Mouse (Mus musculus) heart, postnatal 10 days (tissue): ENCODE results near the gene Kcne3. TPM values are rescaled to one million over a fixed set of nuclear protein-coding genes. Genes with fewer than 3 reads are reported as not detected.

ENCODE experiments used
- DNase-seq, 2 experiments: peaks; one replicate each; pipeline ENCODE4 v3.0.0; 2021
- intact Hi-C: fragments of 180-260 bp; cut with DNase I; formaldehyde crosslinking; loops from one replicate; pipeline ENCODE4 v1.15.1; 2025
- total RNA-seq, 2 experiments: library from RNA; stranded (reverse); gene quantifications; 2 replicates each; pipeline ENCODE4 v1.2.3; 2021

The Kcne3 gene
- total RNA-seq, 2 experiments from 2014 or later, result 0.99 to 2.0 TPM

DNA sequence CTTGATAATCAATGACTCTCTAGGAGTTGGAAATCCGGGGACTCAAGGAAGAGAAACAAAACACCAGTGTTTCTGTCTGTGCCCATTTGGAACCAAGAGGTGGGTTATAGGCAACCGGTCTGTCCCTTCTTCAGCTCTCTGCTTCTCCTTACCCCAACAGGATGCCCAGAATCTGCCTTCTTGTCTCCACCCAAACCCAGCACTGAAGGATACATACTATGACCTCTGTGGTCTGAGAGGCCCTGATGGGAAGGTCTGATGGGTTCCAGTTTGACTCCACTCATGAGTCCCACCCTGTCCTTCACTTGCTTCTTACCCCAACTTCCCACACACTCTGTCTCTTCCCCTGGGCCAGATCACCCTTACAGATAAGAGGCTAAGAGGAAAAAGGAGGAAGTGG is 4.9 kb downstream of the Kcne3 start:
- intact Hi-C loops, result no loop called here
- no peak for DNase-seq

DNA sequence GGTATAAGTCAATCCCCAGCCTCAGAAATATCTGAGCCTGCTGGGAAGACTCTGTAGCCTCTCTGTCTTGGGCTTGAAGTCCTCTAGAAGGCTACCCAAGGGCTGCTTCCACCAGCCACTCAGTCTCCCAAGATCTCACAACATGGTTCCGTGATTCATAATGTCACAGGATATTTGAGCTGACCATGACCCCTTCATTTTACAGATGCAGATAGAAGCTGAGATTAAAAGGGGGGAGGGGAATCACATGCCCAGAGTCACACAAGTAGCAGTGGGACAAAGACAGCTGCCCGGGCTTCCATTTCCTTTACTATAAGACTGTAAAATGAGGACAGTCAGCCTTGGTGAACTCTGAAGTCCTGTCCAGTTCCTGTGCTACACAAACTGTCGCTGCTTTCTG is 5.3 kb downstream of the Kcne3 start:
- DNase-seq, result no peak

DNA sequence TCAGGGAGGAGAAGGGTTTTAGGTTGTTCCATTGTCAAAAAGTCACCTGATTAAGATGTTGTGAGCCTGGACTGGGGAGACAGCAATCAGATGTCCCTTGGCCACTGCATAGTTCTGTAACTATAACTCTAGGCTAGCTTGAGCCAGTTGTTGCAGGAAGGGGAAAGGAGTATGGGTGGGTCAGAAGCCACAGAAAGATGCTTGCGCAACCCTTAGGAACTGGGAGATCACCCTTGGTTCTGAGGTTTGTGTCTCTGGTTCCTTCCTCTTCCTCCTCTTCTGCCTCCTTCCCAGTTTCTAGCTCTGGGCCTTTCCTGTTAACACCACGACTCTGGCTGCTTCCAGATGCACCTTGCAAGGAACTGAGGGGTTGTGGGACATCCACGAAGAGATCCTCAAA is 6.1 kb downstream of the Kcne3 start:
- intact Hi-C loops, result no loop called here
- no peak for DNase-seq

More for the DNA sequence above, 5.3 kb downstream of the Kcne3 start:
- intact Hi-C loops, result no loop called here

DNA sequence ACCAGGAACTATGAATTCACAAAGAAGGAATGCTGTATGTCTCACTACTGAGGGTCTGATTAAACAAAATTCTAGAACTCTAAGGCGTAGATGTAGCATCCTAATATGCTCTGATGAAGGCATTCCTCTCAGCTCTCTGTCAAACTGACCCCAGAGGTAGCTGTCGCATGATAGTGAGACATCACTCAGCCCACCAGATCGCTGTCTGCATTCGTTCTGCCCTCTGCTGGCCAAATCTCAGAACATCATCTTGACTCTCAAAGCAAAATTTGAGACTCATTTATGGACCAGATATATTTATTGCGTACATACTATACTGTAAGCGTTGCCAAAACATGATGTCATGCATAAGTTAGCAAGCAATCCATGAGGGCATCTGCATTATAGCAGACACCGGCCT is 11.3 kb downstream of the Kcne3 start:
- intact Hi-C loops, result loop anchor here (2.0 to 5.0 kb wide), 2 partner anchors 29 to 175 kb away; partner anchors contain the start of gene Lipt2
- peak; percentile 52 to 68 for DNase-seq

DNA sequence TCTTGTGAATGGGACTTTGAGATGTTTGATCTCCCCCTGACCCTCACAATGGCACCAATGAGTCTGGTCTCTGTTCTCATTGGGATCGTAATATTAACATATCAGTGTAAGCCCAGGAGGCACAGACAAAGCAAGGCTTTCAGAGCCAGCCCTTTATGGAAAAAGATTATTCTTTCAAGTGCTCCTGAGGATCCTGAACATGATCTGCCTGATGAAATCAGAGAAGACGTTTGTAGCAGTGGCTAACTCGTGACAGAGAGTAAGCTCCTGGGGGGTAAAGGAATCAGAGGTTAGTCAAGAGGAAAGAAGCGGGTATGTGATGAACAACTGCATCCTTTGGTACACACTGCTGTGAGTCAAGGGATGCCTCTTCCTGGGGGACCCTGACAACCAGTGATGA is 13.9 kb downstream of the Kcne3 start:
- intact Hi-C loops, result loop anchor here (1.0 kb wide), 1 partner anchor 44 kb away; no protein-coding TSS in a partner anchor
- no peak for DNase-seq

DNA sequence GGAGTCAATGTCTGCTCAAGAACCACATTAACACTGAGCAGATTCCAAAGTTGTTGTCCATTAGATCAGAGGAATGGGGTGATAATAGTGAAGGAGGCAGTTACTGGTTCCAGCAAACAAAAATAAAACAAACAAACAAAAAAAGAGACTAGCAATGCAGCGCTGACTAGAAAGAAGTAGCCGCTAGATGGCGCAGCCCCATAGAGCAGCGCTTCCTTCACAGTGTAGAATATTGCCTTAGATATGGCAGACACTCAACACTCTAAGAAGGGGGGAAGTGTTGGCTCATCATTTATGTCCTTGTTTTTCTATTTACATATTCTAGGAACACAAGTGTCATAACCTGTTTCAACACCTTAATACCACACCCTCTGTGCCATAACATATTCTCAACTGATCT is 14.5 kb downstream of the Kcne3 start:
- intact Hi-C loops, result loop anchor here (1.0 kb wide), 1 partner anchor 44 kb away; no protein-coding TSS in a partner anchor
- peak; percentile 65 to 76 for DNase-seq

DNA sequence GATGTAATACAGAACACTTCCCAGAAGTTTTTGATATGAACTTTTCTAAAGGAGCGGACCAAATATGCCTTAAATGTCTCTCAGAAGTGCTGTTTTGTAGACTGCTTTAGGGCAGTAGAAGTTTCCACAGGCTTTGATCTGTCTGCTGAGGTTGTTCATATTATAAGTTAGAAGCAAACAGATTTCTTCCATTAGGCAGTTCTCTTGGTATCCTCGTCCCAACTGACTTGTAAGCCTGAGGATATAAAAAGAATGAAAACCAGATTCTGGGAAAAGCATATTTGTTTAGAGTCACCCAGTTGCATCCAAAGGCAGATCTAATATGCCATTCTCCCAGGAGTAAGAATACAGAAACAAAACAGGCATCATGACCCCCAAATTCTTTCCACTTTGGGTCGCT is 24.9 kb downstream of the Kcne3 start:
- DNase-seq, result no peak
- intact Hi-C loops, result no loop called here

DNA sequence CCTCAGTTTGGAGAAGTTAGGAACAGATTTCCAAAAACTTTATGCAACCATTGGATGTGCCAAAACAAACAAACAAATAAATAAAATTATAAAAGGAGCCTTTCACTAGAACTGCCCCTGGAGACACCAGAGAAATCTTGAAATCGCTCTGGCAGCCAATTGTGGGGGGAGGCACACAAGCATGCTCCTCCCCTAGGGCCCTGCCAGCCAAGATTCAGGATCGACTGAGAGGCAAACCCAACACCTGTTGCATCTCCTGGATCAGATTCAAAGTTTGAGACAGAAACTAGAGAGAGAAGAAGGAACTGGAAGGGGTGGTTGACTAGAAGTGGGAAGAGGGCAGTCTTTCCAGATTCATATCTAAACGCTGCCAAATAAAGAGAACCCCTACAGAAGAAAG is 27.3 kb downstream of the Kcne3 start:
- DNase-seq, result no peak
- intact Hi-C loops, result no loop called here

DNA sequence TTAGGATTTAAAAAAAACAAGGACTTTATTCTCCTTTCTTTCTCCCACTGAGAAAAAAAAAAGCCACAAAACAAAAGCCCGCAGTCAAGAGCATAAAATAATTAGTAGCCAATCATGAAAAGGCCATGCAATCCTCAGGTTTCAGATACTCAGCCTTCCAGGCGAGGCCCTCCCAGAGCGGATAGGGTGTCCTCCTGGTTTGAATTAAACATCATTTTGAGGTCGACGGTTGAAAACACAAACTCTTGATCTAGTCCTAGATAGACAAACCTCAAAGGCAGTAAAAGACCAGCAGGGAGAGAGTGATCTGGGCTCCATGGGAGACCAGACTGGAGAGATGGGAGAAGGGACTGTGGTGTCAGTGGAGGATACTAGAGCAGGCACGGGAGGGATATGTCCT is 28.6 kb downstream of the Kcne3 start:
- DNase-seq, result no peak
- intact Hi-C loops, result no loop called here

DNA sequence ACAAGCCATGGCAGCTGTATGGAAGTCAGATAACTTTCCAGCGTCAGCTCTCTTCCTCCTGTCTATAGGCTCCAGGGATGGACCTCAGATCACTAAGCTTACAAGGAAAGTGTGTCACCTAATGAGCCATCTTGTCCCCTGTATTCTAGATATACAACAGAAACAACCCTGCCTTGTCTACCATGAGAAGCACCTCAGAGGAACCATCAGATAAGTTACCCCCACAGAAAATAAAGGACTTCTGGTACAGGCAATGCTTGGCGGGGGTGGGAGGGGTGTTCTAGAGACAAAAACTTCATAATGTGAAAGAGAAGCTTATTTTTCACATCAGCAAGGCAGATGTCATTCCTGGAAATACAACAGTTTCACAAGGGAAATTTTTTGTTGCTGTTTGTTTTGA is 29.8 kb downstream of the Kcne3 start:
- intact Hi-C loops, result no loop called here
- no peak for DNase-seq

DNA sequence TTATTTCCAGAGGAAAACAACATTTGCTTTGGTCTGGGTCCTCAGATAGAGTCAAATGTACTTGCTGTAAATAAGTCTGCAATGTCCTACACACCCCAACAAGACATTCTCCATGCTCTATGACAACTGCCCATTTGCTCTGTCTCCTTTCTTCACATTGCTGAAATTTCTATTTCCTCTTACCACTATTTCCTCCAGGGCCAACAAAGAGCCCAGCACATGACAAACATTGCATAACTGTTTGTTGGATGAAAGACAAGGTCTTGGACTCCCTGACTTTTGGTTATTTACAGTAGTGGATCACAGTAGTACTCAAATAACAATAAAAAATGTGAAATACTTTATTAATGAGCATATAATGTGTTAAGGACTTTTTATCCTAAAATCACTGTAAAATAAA is 31.6 kb downstream of the Kcne3 start:
- DNase-seq, result no peak
- intact Hi-C loops, result no loop called here

DNA sequence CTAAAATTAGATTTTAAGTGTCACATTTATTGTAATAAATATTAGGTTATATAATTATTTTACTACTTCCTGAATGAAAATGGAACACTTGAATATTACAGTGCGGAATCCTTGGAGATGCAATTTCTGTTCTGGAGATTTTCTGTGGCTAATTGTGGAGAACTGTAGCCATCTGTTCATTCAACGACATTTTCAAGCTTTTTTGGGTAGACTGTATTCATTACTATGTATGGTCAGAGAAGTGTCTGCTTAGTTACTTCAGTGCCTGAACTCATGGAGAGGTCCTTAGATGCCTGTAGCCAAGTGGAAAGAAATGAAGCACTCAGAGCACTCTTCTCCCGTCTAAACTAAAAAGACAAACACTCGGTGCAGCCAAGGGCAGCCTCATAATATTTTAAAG is 38.0 kb downstream of the Kcne3 start:
- intact Hi-C loops, result no loop called here

DNA sequence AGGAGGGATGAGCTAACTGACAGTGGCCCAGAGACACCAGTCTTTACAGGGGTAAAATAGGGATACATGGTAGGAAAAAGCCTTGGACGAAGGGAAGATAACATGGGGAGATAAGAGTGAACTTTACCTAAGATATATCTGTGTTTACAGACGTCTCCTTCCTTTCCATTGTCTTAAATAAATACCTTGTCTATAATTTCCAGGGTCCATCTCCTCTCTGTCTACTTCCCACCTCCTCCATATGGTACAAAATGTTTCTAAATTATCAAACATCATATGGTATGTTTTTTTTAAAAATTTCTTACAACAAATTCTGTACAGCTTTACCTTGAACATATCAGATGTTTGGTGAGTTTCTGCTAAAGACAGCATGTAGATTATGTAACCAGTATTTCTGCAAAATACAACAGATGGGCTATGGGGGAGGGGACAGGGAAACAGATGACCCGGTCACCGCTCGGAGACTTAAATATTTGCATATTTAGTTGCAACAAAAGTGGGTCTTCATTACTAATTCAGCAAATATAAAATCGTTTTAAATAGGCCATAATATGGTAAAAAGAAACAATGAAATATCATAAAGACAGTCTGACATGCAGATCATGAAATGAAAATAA is 38.9 kb downstream of the Kcne3 start:
- intact Hi-C loops, result no loop called here
- no peak for DNase-seq

More for the DNA sequence above, 38.0 kb downstream of the Kcne3 start:
- no peak for DNase-seq

DNA sequence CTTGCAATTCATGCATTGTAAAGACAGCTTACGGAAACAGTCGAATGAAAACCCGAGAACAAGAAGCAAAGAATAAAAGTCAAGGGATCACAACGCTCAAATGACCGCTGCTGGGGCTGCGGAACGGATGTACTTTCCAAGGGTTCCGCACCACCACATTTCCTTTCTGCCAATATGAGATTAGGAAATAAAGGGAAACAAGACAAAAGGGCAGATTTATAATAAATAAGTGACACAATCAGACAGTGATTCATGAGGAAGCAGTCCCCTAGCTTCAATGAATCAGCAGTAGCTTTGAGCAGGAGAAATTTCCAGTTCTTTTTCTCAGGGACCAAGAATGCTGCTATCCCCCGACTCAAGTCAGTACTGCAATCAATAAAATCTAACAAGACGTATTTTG is 39.7 kb downstream of the Kcne3 start:
- intact Hi-C loops, result no loop called here
- no peak for DNase-seq

DNA sequence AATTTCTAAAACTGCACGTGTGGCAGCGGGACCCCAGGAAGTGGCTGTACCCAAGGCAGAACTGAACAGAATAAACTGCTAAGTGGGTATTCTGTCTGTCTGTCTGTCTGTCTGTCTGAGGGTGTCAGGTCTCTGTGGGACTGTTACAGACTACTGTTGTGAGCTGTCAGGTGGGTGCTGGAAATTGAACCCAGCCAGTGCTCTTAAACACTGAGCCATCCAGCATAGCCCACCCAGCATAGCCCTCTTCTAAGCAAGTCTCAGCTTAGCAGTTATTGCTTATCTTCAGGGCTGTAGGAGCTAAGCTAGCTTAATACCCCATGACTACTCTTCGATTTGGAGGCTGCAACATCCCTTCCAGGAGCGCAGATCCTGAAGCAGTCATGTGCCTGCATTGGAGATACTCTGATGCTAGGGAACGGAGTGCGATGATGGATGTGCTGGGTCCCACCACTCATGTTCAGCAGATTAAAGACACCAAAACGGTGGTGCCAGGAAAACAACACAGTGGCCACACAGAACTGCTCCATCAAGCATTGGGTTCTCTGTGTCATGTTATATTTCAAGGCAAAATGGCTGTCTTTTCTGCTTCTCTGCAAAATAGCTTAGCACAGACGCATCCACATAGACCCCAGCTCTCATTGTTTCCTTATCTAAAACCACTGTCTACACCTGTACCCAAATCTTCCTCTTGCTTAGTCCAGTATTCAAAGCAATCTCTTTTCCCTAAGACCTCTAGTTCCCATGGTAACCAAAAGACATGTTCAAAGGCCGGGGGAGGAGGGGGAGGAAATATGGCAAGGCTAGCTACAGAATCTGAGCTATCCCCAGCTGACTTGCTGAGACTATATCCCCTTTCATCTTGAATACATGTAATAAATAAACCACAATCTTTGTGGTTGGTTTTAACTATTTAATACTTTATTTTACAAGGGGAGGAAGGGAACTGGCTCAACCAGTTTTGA is 40.6 kb downstream of the Kcne3 start:
- no peak for DNase-seq
- intact Hi-C loops, result no loop called here

DNA sequence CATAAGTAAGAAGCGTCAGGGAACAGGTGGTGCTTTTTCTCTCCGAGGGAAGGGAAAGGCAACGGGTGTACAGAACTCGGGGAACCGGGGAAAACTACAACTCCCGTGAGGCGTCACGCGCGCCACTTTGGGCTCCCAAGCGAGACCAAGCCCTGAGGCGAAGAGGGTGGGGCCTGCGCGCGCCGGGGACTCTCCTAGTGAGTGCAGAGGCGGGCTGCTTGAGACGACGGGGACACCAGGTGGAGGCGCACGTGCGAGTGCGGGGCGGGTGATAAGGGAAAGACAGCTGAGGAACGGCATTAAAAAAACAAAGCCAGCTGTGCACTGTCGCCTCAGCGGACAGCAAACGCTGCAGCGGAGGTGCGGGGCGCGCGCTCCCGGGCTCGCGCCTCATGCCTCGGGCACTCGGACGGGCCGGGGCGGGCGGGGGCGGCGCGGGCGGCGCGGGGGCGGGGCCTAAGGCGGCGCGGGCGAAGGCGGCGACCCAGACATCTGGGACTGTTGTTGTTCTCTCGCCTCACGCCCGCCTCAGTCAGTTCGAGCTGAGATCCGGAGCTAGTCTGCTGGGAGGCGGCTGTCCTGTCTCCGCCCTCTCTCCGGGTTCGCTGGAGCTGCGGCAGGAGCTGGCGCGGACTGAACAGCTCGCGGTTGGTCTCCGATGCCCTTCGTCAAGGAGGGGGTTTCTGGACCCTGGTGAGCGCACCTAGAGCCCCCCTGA is 51.0 kb downstream of the Kcne3 start, which contains the start of gene Pgm2l1:
TSS of gene Pgm2l1 (plus strand) at position 237 of the 718 bp plus-strand sequence.
- intact Hi-C loops, result no loop called here
- peak; percentile 96 to 97 for DNase-seq

DNA sequence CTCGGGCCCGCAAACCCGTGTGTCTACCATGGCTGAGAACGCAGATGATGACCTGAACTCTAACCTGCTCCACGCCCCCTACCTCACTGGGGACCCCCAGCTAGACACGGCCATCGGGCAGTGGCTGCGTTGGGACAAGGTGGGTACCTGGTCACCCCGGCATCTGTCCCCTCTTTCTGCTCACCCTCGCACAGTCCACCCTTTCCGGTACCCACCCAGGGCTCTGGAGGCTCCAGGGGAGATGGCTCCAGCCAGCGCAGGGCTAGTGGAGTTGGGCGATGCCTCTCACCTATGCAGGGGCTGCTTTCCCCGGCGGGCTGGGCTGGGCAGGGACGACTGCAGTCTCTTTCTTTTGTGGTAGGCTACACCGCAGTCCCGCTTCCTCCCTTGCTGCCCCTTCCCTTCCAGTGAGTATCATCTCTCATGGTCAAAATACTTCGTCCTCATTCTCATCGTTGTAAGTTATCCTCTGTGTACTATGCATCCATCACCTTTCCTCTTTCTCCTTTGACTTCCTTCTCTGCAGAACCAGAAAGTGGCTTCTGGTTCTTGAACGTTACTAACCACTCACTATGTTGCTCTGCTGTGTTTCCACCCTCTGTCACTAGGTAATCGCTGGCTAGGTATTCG is 51.7 kb downstream of the Kcne3 start:
- DNase-seq, result no peak
- intact Hi-C loops, result no loop called here

DNA sequence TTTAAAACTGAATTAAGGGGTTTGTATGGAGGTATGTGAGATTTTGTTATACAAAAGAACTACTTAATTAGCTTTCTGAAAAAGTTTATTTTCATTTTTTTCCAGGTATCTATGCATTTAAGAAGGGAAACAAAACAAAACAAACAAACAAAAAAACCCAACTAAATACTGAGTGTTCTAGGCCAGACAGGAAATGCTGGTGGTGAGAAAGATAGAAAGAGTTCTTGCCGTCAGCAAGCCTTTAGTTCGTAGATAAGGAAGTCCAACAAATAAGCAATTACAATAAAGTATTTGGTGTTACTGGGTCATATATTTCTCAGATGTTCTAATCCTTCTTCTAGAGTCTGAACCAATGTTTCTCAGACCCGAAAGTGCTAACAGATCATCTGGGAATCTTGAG is 52.7 kb downstream of the Kcne3 start:
- no peak for DNase-seq
- intact Hi-C loops, result no loop called here

DNA sequence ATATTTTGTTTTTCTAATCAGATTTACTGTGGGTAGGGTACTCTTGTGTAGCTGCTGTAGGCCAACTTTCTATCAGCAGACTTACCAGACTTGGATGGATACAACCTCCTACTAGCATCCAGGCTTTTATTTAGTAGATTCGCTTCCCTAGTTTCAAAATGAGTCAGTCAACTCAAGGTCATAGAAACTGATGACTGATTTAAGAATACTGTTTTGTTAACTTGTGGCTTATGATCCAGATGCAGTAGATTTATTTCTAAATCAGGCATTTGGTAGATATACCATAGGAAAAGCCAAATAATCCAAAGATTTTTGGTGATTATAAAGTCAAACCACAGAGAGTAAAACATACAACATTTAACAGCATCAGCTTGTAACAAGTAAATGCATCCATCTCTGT is 54.3 kb downstream of the Kcne3 start:
- no peak for DNase-seq
- intact Hi-C loops, result loop anchor here (5.0 kb wide), 1 partner anchor 243 kb away; no protein-coding TSS in a partner anchor

DNA sequence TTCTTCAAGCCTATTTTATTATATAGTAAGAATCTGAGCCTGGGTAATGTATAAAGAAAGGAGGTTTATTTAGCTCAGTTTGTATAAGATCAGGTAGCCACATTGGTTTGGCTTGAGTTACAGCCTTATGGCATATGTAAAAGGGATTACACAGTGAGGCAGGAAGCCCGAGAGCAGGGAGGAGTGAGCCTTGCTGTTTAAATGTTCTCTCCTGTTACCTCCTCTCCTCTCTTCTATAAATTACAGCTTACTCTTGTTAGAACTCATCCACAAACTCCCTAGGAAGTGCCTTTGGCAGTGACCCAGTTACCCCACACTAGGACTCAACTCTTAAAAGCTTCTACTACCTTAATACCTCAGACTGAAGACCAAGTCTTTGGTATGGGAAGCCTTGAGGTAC is 55.4 kb downstream of the Kcne3 start:
- intact Hi-C loops, result loop anchor here (5.0 kb wide), 1 partner anchor 244 kb away; no protein-coding TSS in a partner anchor
- DNase-seq, result no peak
